Mouse (Mus musculus) CH12.LX (cell line): ENCODE data around the gene Shbg. TPM values are rescaled to one million over a fixed set of nuclear protein-coding genes. Genes with fewer than 3 reads are reported as not detected.

ENCODE experiments used
- DNase-seq: peaks from one replicate; pipeline ENCODE4 v3.0.0-alpha.2; 2013; ENCODE audit errors: extremely low read depth
- H3K27ac ChIP-seq: 2 replicates; pipeline ENCODE4 v1.5.1; 2012; ENCODE audit warnings: low read depth, mild to moderate bottlenecking, control low read depth, moderate library complexity; ENCODE audit not compliant: insufficient read depth
- H3K27me3 ChIP-seq: replicated peaks from 2 replicates; pipeline ENCODE3; 2012; ENCODE audit warnings: inconsistent platforms
- H3K36me3 ChIP-seq, 2 experiments: replicated peaks in 1 of 2; 2 replicates each; pipeline versions ENCODE3 to v1.6.1; 2012; ENCODE audit warnings: inconsistent platforms in 1 of 2, low read length in 1 of 2, mild to moderate bottlenecking in 1 of 2, mixed read lengths in 1 of 2, moderate library complexity in 1 of 2; ENCODE audit not compliant: control insufficient read depth in 1 of 2, insufficient read depth in 1 of 2
- H3K4me1 ChIP-seq, 2 experiments: 2 replicates each; pipeline ENCODE4 v1.6.1; 2012; ENCODE audit warnings: inconsistent platforms in 1 of 2, moderate library complexity in 1 of 2; ENCODE audit not compliant: insufficient read depth in 2 of 2, control insufficient read depth in 1 of 2
- H3K4me2 ChIP-seq: 2 replicates; pipeline ENCODE4 v1.6.1; 2012; ENCODE audit warnings: low read depth, mild to moderate bottlenecking, control low read depth; ENCODE audit not compliant: poor library complexity, insufficient read depth, severe bottlenecking
- H3K4me3 ChIP-seq, 3 experiments: fragments of 150-350 bp in 1 of 3; sonication (generic) in 1 of 3; replicated peaks in 1 of 3; 2 replicates each; pipeline versions ENCODE3 to v1.5.1; 2011 to 2012; ENCODE audit warnings: low read depth in 2 of 3, low read length in 2 of 3, mild to moderate bottlenecking in 2 of 3, moderate library complexity in 2 of 3, control low read depth in 1 of 3, improper control_type of control experiment in 1 of 3, inconsistent platforms in 1 of 3, mixed read lengths in 1 of 3; ENCODE audit not compliant: poor library complexity in 1 of 3
- H3K79me2 ChIP-seq: replicated peaks from 2 replicates; pipeline ENCODE4 v1.6.1; 2012; ENCODE audit warnings: mild to moderate bottlenecking, moderate library complexity; ENCODE audit not compliant: control insufficient read depth, poor library complexity, insufficient read depth, severe bottlenecking; ENCODE audit errors: extremely low read depth
- H3K9ac ChIP-seq: 2 replicates; pipeline ENCODE4 v1.6.1; 2012; ENCODE audit warnings: low read depth, mild to moderate bottlenecking, control low read depth, moderate library complexity; ENCODE audit not compliant: insufficient read depth
- H3K9me3 ChIP-seq: replicated peaks from 2 replicates; pipeline ENCODE3; 2012; ENCODE audit warnings: low read length, inconsistent platforms, mixed read lengths
- BHLHE40 ChIP-seq: IDR thresholded peaks from 2 replicates; pipeline ENCODE4 v1.6.1; 2011; ENCODE audit warnings: mild to moderate bottlenecking, low read depth, low read length, improper control_type of control experiment
- CHD1 ChIP-seq: IDR thresholded peaks from 2 replicates; pipeline ENCODE4 v1.6.1; 2012; ENCODE audit warnings: low read depth, low read length, improper control_type of control experiment, inconsistent platforms
- CTCF ChIP-seq, 2 experiments: IDR thresholded peaks in 1 of 2; conservative IDR thresholded peaks in 1 of 2; 2 replicates each; pipeline ENCODE4 v1.5.1; 2011 to 2012; ENCODE audit warnings: low read depth in 2 of 2, low read length in 2 of 2, improper control_type of control experiment in 1 of 2, inconsistent platforms in 1 of 2, mild to moderate bottlenecking in 1 of 2, moderate library complexity in 1 of 2
- E2F4 ChIP-seq: IDR thresholded peaks from 2 replicates; pipeline ENCODE4 v1.6.1; 2011; ENCODE audit warnings: low read depth, low read length, improper control_type of control experiment; ENCODE audit not compliant: insufficient replicate concordance
- HCFC1 ChIP-seq: IDR thresholded peaks from 2 replicates; pipeline ENCODE4 v1.6.1; 2012; ENCODE audit warnings: low read depth, mild to moderate bottlenecking, inconsistent platforms, low read length, improper control_type of control experiment
- JUN ChIP-seq: IDR thresholded peaks from 2 replicates; pipeline ENCODE4 v1.6.1; 2011; ENCODE audit warnings: low read depth, mild to moderate bottlenecking, low read length, improper control_type of control experiment, moderate library complexity; ENCODE audit not compliant: insufficient read depth
- KAT2A ChIP-seq: IDR thresholded peaks from 2 replicates; pipeline ENCODE4 v1.6.1; 2012; ENCODE audit warnings: low read length, improper control_type of control experiment, inconsistent platforms; ENCODE audit not compliant: insufficient replicate concordance
- MAX ChIP-seq: IDR thresholded peaks from 2 replicates; pipeline ENCODE4 v1.6.1; 2011; ENCODE audit warnings: low read length, improper control_type of control experiment
- MAZ ChIP-seq: IDR thresholded peaks from 2 replicates; pipeline ENCODE4 v1.6.1; 2012; ENCODE audit warnings: low read depth, mild to moderate bottlenecking, inconsistent platforms, low read length, improper control_type of control experiment, moderate library complexity
- MEF2A ChIP-seq: IDR thresholded peaks from 2 replicates; pipeline ENCODE4 v1.6.1; 2014; ENCODE audit warnings: low read depth, mild to moderate bottlenecking, inconsistent platforms, low read length, improper control_type of control experiment, borderline replicate concordance
- MXI1 ChIP-seq: IDR thresholded peaks from 2 replicates; pipeline ENCODE4 v1.6.1; 2011; ENCODE audit warnings: mild to moderate bottlenecking, low read depth, low read length, improper control_type of control experiment
- MYC ChIP-seq: IDR thresholded peaks from 2 replicates; pipeline ENCODE4 v1.6.1; 2011; ENCODE audit warnings: low read depth, mild to moderate bottlenecking, improper control_type of control experiment, low read length
- NELFE ChIP-seq: IDR thresholded peaks from 2 replicates; pipeline ENCODE4 v1.6.1; 2011; ENCODE audit warnings: low read depth, low read length, improper control_type of control experiment
- NRF1 ChIP-seq: IDR thresholded peaks from 2 replicates; pipeline ENCODE4 v1.6.1; 2014; ENCODE audit warnings: low read depth, mild to moderate bottlenecking, inconsistent platforms, low read length, improper control_type of control experiment, moderate library complexity
- PAX5 ChIP-seq: IDR thresholded peaks from 2 replicates; pipeline ENCODE4 v1.6.1; 2012; ENCODE audit warnings: low read length, inconsistent platforms, mixed read lengths
- POLR2A ChIP-seq: IDR thresholded peaks from 2 replicates; pipeline ENCODE4 v1.6.1; 2011; ENCODE audit warnings: low read depth, mild to moderate bottlenecking, improper control_type of control experiment, low read length
- RCOR1 ChIP-seq: conservative IDR thresholded peaks from 2 replicates; pipeline ENCODE4 v1.6.1; 2012; ENCODE audit warnings: low read depth, mild to moderate bottlenecking, inconsistent platforms, low read length, improper control_type of control experiment
- SIN3A ChIP-seq: IDR thresholded peaks from 2 replicates; pipeline ENCODE4 v1.6.1; 2012; ENCODE audit warnings: low read length, improper control_type of control experiment, inconsistent platforms
- TCF12 ChIP-seq: IDR thresholded peaks from 2 replicates; pipeline ENCODE4 v1.6.1; 2014; ENCODE audit warnings: low read depth, mild to moderate bottlenecking, inconsistent platforms, low read length, improper control_type of control experiment
- UBTF ChIP-seq: IDR thresholded peaks from 2 replicates; pipeline ENCODE4 v1.6.1; 2012; ENCODE audit warnings: low read depth, mild to moderate bottlenecking, inconsistent platforms, low read length, improper control_type of control experiment, moderate library complexity
- USF1 ChIP-seq: IDR thresholded peaks from 2 replicates; pipeline ENCODE4 v1.6.1; 2014; ENCODE audit warnings: low read depth, mild to moderate bottlenecking, inconsistent platforms, low read length, improper control_type of control experiment
- ZKSCAN1 ChIP-seq: IDR thresholded peaks from 2 replicates; pipeline ENCODE4 v1.6.1; 2012; ENCODE audit warnings: low read depth, inconsistent platforms, low read length, improper control_type of control experiment, borderline replicate concordance
- ZMIZ1 ChIP-seq: IDR thresholded peaks from 2 replicates; pipeline ENCODE4 v1.6.1; 2012; ENCODE audit warnings: low read depth, mild to moderate bottlenecking, inconsistent platforms, low read length, improper control_type of control experiment
- dilution Hi-C: fragments of 300-500 bp; cut with MboI; formaldehyde crosslinking; loops from 2 replicates; pipeline ENCODE4 v1.14.3; 2020; ENCODE audit warnings: low sequenced_read_pairs; ENCODE audit not compliant: extremely low pct_unique_long_range_greater_than_20kb, extremely low pct_ligation_motif_present
- in situ Hi-C: fragments of 300-500 bp; cut with MboI; formaldehyde crosslinking; loops from 3 replicates; pipeline ENCODE4 v1.14.3; 2019; ENCODE audit warnings: low sequenced_read_pairs, low pct_ligation_motif_present, low pct_unique_long_range_greater_than_20kb, mixed read lengths
- polyA plus RNA-seq: library from polyadenylated mRNA; unstranded; fragments of >175 nt; gene quantifications from 2 replicates; pipeline ENCODE4 v1.2.1, GENCODE M21; 2012; ENCODE audit warnings: low read depth; ENCODE audit not compliant: insufficient read length
- total RNA-seq, 2 experiments: library from RNA; depleted of rRNA; stranded (reverse); fragments of 300-350 nt in 1 of 2; fragments of >200 nt in 1 of 2; gene quantifications; 2 replicates each; pipeline ENCODE4 v1.2.3; 2012 to 2014

Gene Shbg
- total and polyA plus RNA-seq, 3 experiments: not detected

DNA sequence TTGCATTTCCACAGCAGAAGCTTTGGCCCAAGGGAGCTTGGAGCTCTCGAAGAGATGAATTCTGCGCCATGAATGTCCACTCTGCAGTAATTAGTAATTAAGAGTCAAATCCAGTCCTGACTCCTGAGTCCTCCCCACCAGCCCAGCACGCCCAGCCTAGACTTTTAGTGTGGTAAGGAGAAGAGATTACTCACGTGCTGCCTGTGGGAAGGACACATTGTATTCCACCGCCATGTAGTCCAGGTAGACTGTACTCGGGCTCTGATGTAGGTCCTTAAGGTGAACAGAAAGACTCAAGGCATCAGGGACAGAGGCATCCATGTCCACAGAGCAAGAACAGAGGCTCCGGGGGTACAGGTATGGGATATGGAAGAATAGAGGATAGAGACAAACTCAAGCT, 47.1 kb upstream of the Shbg start:
- no peak for DNase-seq
- peak overlapping the region; percentile 65; the same call in 1 of the 2 replicates for H3K4me2 ChIP-seq
- dilution Hi-C loops: no loop called here
- H3K36me3 ChIP-seq: peaks cover 38 to 55% of the 10 kb centered on the region in 2 experiments
- no peaks in the 10 kb centered on the region for H3K9me3 ChIP-seq
- TF ChIP-seq BHLHE40: peak; percentile 40; the same call in 1 of the 2 replicates
- TF ChIP-seq NELFE: no peak
- no peaks in the 10 kb centered on the region for H3K27me3 ChIP-seq
- H3K4me3 ChIP-seq: peak overlapping the region; percentile 0 to 70 (median 66)
- in situ Hi-C loops: no loop called here
- H3K4me1 ChIP-seq: peaks cover 24 to 76% of the 10 kb centered on the region in 2 experiments
- H3K27ac ChIP-seq: peak overlapping the region; percentile 95
- peaks cover 49% of the 10 kb centered on the region for H3K79me2 ChIP-seq
- H3K9ac ChIP-seq: peak overlapping the region; percentile 4; the same call in 1 of the 2 replicates

DNA sequence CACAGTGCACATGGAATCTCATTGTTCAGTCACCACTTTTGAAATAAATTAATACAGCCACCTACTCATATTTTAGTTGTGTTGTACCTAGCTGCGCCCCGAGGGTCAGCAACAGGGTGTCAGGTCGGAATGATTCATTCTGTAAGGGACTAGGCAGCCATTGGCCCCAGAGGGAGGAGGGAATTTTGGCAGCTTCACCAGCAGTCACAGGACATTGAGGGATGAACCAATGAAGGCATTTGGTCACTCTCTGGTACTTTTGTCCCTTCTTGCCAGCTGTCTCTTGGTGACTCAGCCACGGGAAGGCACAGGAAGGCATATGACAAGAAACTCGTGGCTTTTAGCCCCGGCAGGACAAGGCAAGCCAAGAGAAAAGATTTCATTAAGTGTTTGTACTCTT, 46.1 kb upstream of the Shbg start:
- Histone ChIP-seq H3K4me1 (peaks cover 20 to 71% of the 10 kb centered on the region in 2 experiments), H3K9me3 (no peaks in the 10 kb centered on the region), H3K27ac (peak overlapping the region; percentile 95), H3K79me2 (peaks cover 40% of the 10 kb centered on the region), H3K4me2 (peak overlapping the region; percentile 65), H3K36me3 (peaks cover 32 to 50% of the 10 kb centered on the region in 2 experiments), H3K27me3 (no peaks in the 10 kb centered on the region), H3K4me3 (peak overlapping the region; percentile 66 to 70 (median 70)), H3K9ac (peak overlapping the region; percentile 97)
- DNase-seq: peak; percentile 61
- TF ChIP-seq ZMIZ1 (no peak; the same call in 1 of the 2 replicates), UBTF (0 out of 2 replicates have a peak, but pooled peaks have one; percentile 14), HCFC1 (0 out of 2 replicates have a peak, but pooled peaks have one; percentile 10), NRF1 (0 out of 2 replicates have a peak, but pooled peaks have one; percentile 13)
- dilution Hi-C loops: no loop called here
- in situ Hi-C loops: no loop called here

DNA sequence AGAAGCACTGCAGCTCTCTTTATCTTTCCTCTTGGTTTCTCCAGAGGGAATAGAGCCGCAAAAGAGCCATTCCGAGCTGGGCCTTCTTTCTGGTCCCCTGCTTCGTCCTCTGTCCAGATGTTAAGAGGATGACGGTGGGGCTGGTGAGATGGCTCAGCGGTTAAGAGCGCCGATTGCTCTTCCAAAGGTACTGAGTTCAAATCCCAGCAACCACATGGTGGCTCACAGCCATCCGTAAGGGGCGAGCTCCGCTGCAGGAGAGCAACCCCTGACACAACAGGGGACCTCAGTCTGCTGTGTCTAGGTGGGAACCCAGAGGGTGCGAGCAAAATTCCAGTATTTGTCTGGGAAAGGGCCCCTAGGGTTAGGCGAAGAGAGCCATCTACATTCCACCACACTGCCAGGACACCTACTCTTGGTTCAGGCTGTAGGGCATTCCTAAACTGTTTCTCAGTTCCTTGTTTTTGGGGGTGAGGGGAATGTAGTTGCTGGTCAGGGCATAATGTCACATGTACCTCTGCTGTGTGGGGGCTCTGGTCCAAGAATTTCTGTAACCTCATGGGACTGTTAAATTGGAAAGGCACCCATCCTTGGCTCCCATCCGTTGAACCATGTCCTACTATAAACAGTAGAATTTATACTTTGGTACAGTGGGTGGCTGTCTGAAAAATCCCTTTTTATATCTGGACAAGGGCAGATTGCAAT, 45.4 kb upstream of the Shbg start:
- in situ Hi-C loops: no loop called here
- no peaks in the 10 kb centered on the region for H3K9me3 ChIP-seq
- peak overlapping the region; percentile 97 for H3K9ac ChIP-seq
- H3K79me2 ChIP-seq: peaks cover 33% of the 10 kb centered on the region
- peaks cover 18 to 69% of the 10 kb centered on the region in 2 experiments for H3K4me1 ChIP-seq
- peak overlapping the region; percentile 95 for H3K27ac ChIP-seq
- peak; percentile 48 for DNase-seq
- peak overlapping the region; percentile 66 to 70 (median 70) for H3K4me3 ChIP-seq
- peak overlapping the region; percentile 65 for H3K4me2 ChIP-seq
- dilution Hi-C loops: no loop called here
- H3K27me3 ChIP-seq: no peaks in the 10 kb centered on the region
- H3K36me3 ChIP-seq: peaks cover 32 to 50% of the 10 kb centered on the region in 2 experiments
- TF ChIP-seq RCOR1 (no peak), CTCF (conservative IDR thresholded peaks at IDR 0.05 in 1 of 2, IDR thresholded peaks at IDR 0.05 in 1 of 2; ENCODE audit: low read depth in 2 of 2, low read length in 2 of 2) (no peak), MAZ (no peak), MEF2A (peak; percentile 30; the same call in 1 of the 2 replicates), E2F4 (no peak), TCF12 (peak; percentile 35; the same call in 1 of the 2 replicates), HCFC1 (0 out of 2 replicates have a peak, but pooled peaks have one; percentile 7), MYC (peak; percentile 69), UBTF (no peak), MAX (no peak; the same call in 1 of the 2 replicates), POLR2A (no peak; the same call in 1 of the 2 replicates), JUN (no peak), KAT2A (no peak), NRF1 (no peak), ZKSCAN1 (no peak), SIN3A (no peak), BHLHE40 (peak; percentile 37; the same call in 1 of the 2 replicates), PAX5 (no peak), USF1 (0 out of 2 replicates have a peak, but pooled peaks have one; percentile 2), CHD1 (peak; percentile 89; the same call in 1 of the 2 replicates), MXI1 (peak; percentile 62; the same call in 1 of the 2 replicates)
